Mouse (Mus musculus): ENCODE data around the gene 1700016C15Rik. TPM values are rescaled to one million over a fixed set of nuclear protein-coding genes. Genes with fewer than 3 reads are reported as not detected.

Gene 1700016C15Rik
- polyA plus RNA-seq, 1 experiment = not detected

DNA sequence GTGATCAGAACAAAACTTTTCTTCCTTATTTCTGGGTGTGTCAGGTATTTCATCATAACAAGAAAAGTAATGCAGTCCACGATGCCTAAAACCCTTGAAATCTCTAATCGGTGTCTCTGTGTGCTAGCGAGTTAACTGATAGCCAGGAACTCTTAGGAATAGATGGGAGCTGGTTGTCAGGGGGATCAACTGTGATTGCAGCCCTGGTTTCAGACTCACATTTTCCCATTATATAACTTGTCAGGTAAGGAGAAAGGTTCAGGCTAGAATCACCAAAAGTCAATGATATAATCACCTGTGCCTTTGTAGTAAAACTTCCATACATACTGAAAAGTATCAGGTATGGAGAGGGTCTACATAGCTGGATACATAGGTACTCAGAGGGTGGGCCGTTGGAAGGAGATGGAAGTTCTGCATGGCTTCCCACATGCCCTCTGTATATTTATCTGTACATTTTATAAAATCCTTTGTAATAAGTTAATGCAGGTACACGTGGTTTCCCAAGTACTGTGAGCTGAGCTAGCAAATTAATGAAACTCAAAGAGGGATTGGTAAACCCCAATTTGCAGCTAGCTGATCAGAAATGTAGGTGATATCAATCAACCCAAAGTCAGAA lies 15.1 kb upstream of the 1700016C15Rik start:
- H3K27ac ChIP-seq (ENCODE audit: insufficient read depth, low read depth, low read length) = no peak overlapping the region
- 97% methylated on average over 5 of the region's 5 CpGs for WGBS
- no peak overlapping the region for H3K4me3 ChIP-seq (ENCODE audit: insufficient read depth, low read depth, low read length)
- TF ChIP-seq CTCF (IDR thresholded peaks at IDR 0.05; ENCODE audit: insufficient read depth, low read depth, low read length) = no peak
- no peak for TF ChIP-seq POLR2A (IDR thresholded peaks at IDR 0.05; ENCODE audit: insufficient read depth, low read depth, low read length)
- H3K4me1 ChIP-seq (ENCODE audit: control insufficient read depth, insufficient read depth, low read length) = peaks cover 6% of the 10 kb centered on the region

DNA sequence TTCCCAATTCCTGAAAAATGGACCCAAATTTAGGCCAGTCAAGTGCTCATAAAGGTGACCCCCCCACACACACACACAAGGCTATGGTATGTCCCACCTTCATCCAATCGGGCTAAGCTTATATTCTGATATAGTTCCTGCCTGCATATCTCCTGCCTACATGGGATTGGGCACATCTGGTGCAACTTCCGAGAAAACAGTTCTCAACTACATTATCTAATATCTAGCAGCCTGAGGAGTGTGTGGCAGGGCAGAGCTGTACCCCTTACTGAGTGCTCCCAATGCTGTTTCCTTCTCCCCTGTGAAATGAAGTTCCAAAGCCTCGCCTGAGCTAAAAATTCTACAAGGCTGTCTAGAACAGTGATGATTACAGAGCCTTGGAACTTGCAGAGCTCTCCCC lies 13.2 kb upstream of the 1700016C15Rik start:
- peaks cover 6% of the 10 kb centered on the region for H3K4me1 ChIP-seq (ENCODE audit: control insufficient read depth, insufficient read depth, low read length)
- 83% methylated on average over 3 of the region's 3 CpGs for WGBS
- H3K4me3 ChIP-seq (ENCODE audit: insufficient read depth, low read depth, low read length) = no peak overlapping the region

DNA sequence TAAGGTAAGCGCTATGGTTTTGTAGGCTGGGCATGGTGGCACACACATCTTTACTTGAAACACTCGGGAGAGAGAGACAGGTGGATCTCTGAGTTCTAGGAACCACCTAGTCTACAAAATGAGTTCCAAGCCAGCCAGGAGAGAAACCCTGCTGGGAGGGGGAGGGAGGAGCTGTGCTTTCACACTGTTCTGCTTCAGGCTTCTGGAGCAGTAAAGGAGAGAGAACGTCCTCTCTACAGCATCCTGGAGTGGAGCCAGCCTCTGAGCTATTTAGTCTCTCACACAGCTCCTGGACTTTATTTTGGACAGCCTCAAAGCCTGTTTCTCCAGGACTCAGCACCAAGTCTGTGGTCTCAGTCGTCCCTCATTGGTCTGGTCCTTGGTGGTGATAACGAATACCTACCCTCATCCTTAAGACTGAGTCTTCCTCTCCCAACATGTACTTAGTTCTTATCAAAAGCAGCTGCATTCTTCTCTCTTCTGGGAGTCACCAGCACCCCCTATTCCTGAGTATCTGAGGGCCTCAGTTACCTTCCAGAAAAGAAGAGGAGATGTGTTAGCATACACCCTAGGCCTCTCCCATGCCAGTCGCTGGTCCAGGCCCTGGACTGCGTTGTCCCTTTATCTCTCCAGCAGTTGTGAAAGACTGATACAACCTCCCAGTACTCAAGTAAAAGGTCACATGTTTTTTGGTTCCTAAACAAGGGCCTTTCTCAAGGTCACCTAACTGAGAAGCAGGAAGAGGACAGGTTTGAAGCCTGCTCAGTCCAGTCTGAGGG lies 12.4 kb upstream of the 1700016C15Rik start:
- Histone ChIP-seq H3K4me1 (ENCODE audit: control insufficient read depth, insufficient read depth, low read length) (peaks cover 6% of the 10 kb centered on the region), H3K27ac (ENCODE audit: insufficient read depth, low read depth, low read length) (no peak overlapping the region), H3K4me3 (ENCODE audit: insufficient read depth, low read depth, low read length) (no peak overlapping the region)
- WGBS = 78% methylated on average over 7 of the region's 7 CpGs
- no peak for TF ChIP-seq POLR2A (IDR thresholded peaks at IDR 0.05; ENCODE audit: insufficient read depth, low read depth, low read length)

More for the DNA sequence above, 13.2 kb upstream of the 1700016C15Rik start:
- H3K27ac ChIP-seq (ENCODE audit: insufficient read depth, low read depth, low read length) = no peak overlapping the region
- TF ChIP-seq POLR2A (IDR thresholded peaks at IDR 0.05; ENCODE audit: insufficient read depth, low read depth, low read length) (no peak), CTCF (IDR thresholded peaks at IDR 0.05; ENCODE audit: insufficient read depth, low read depth, low read length) (no peak)

DNA sequence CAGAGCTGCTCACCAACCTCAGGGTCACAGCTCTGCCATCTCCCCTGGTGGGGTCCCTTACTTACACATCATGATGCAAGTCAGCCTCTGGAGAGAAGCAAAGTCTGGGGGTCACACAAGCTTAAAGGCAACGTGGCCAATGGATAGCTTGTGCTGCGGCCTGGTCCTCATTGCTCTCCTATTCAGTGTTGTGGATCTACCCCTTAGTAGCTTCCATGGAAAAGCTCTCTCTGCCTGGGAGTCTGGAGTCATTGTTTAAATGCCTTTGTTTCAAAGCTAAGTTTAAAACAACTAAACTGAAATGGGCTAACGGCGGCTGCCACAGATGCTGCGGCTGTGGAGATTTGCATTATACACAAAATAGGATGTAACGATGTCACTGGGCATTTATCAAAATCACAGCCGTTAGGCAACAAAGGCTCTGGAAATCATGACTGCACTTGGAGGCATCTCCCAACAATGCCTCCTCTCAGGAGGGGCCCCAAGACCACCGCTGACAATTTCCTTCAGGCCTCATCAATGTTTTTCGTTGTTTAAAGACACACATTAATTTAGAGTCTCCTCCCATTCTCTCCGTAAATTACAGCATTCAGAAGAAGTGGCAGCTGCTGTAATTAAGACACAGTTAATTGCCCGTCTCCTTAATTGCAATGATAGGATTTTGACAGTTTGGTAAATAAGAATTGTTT lies 11.1 kb upstream of the 1700016C15Rik start:
- H3K27ac ChIP-seq (ENCODE audit: insufficient read depth, low read depth, low read length) = no peak overlapping the region
- H3K4me1 ChIP-seq (ENCODE audit: control insufficient read depth, insufficient read depth, low read length) = peaks cover 6% of the 10 kb centered on the region
- TF ChIP-seq CTCF (IDR thresholded peaks at IDR 0.05; ENCODE audit: insufficient read depth, low read depth, low read length) (no peak), POLR2A (IDR thresholded peaks at IDR 0.05; ENCODE audit: insufficient read depth, low read depth, low read length) (no peak)
- H3K4me3 ChIP-seq (ENCODE audit: insufficient read depth, low read depth, low read length) = no peak overlapping the region
- WGBS = 33% methylated on average over 11 of the region's 11 CpGs

DNA sequence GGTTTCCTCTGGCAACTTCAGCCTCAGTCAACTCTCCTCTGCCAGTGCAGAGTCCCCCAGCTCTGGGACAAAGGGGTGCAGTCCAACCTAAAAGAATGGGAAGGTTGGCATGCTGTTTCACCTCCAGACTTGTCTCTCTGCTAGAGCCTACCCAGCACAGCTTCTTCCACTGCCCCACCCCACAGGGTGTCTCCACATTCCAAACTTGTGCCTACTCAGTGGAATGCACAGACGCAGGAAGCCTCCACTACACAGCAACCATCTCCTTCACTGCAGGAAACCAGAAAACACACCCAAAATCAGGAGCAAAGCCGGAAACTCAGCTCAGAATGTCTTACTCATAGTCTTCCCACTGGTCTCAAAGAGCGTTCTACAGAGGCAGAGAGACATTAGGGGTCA lies 10.6 kb upstream of the 1700016C15Rik start:
- 40% methylated on average over 3 of the region's 3 CpGs for WGBS
- H3K4me3 ChIP-seq (ENCODE audit: insufficient read depth, low read depth, low read length) = no peak overlapping the region
- TF ChIP-seq CTCF (IDR thresholded peaks at IDR 0.05; ENCODE audit: insufficient read depth, low read depth, low read length) (no peak), POLR2A (IDR thresholded peaks at IDR 0.05; ENCODE audit: insufficient read depth, low read depth, low read length) (no peak)
- no peak overlapping the region for H3K27ac ChIP-seq (ENCODE audit: insufficient read depth, low read depth, low read length)
- H3K4me1 ChIP-seq (ENCODE audit: control insufficient read depth, insufficient read depth, low read length) = peaks cover 6% of the 10 kb centered on the region

- 81% methylated on average over 4 of the region's 4 CpGs for WGBS
- peaks cover 3% of the 10 kb centered on the region for H3K4me1 ChIP-seq (ENCODE audit: control insufficient read depth, insufficient read depth, low read length)
- no peak for TF ChIP-seq CTCF (IDR thresholded peaks at IDR 0.05; ENCODE audit: insufficient read depth, low read depth, low read length)
- no peak for TF ChIP-seq POLR2A (IDR thresholded peaks at IDR 0.05; ENCODE audit: insufficient read depth, low read depth, low read length)
- H3K27ac ChIP-seq (ENCODE audit: insufficient read depth, low read depth, low read length) = no peak overlapping the region
- H3K4me3 ChIP-seq (ENCODE audit: insufficient read depth, low read depth, low read length) = no peak overlapping the region
Observed at GRCm38 (mm10) chr1:177723786-177724185, 5.8 kb upstream of the 1700016C15Rik start.

DNA sequence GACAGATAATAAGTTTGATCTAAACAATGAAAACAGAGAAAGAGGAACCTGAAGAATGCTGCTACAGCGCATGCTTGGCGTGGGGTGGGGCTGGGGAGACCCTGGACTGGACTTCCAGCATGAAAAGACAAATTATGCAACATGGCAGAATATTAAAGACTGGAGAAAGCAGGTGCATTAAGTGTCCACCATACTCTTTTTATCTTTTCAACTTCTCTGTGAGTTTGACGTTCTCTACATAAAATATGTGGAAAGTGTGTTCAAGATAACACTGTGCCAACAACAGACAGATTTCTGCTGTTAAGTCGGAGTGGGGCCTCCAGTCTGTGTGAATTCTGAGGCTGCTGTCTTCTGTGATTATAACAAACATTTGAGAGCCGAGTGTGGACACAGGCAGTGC lies 2.7 kb upstream of the 1700016C15Rik start:
- no peak overlapping the region for H3K27ac ChIP-seq (ENCODE audit: insufficient read depth, low read depth, low read length)
- 89% methylated on average over 5 of the region's 5 CpGs for WGBS
- H3K4me1 ChIP-seq (ENCODE audit: control insufficient read depth, insufficient read depth, low read length) = no peaks in the 10 kb centered on the region
- no peak overlapping the region for H3K4me3 ChIP-seq (ENCODE audit: insufficient read depth, low read depth, low read length)
- TF ChIP-seq CTCF (IDR thresholded peaks at IDR 0.05; ENCODE audit: insufficient read depth, low read depth, low read length) (no peak), POLR2A (IDR thresholded peaks at IDR 0.05; ENCODE audit: insufficient read depth, low read depth, low read length) (no peak)

DNA sequence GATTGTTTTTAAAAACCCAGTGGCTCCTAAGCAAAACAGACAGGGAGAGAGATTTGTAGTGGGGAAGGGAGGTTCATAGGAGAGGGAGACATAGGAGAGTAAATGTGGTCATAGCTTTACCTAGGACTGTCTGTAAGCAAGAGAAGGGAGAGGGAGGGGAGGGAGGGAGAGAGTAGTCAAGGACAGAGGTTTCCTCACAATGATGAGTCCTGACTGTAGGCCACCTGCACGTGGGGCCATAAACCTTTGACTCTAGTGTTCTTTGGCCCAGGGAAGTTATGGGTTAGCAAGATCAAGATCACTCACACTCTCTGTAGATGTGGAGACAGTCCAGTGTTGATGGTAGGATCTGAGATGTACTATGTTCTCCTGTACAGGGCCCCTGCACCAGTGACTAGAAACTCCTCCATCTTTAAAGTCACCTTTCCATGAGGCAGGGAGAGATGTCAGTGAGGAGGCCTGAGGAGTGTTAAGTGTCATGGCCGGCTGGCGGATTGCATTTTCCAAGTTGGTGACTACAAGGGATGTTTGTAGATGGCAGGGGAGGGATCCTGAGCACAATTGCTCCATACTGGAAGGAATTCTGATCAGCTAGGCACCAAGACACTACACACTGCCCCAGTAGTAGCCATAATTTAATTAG lies 1.6 kb upstream of the 1700016C15Rik start:
- Histone ChIP-seq H3K4me1 (ENCODE audit: control insufficient read depth, insufficient read depth, low read length) (no peaks in the 10 kb centered on the region), H3K4me3 (ENCODE audit: insufficient read depth, low read depth, low read length) (no peak overlapping the region), H3K27ac (ENCODE audit: insufficient read depth, low read depth, low read length) (no peak overlapping the region)
- no peak for TF ChIP-seq CTCF (IDR thresholded peaks at IDR 0.05; ENCODE audit: insufficient read depth, low read depth, low read length)
- no peak for TF ChIP-seq POLR2A (IDR thresholded peaks at IDR 0.05; ENCODE audit: insufficient read depth, low read depth, low read length)
- 94% methylated on average over 3 of the region's 3 CpGs for WGBS
